Mouse (Mus musculus): ENCODE data around the gene Gm3604.
"Not testable (repeated sequence)": the region's sequence is repeated elsewhere in the genome, so short reads cannot be mapped to it uniquely, and the experiment has no call there.

The Gm3604 gene

DNA sequence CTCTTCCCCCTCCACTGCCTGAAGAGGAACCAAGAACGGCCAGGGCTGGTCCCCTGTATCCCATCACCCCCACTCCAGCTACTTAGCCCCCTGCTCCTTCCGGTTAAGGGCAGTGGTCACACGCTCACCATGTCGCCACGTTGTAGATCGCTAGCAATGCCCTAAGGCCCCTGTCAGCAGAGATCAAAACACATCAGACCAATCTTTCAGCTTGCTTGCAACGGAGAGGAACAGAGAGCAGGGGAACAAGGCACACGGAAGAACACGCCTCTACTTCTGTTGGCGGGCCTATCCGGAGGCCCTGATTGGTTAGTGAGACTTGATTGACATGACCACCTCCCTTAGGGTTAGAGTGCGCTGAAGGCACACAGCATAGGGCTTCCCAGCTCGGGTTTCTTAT, at the start of gene Gm3604:
Gene Gm3604, minus strand, starts transcription at position 226 of the 400 bp plus-strand sequence.
- peak; percentile 16 to 43 for DNase-seq

DNA sequence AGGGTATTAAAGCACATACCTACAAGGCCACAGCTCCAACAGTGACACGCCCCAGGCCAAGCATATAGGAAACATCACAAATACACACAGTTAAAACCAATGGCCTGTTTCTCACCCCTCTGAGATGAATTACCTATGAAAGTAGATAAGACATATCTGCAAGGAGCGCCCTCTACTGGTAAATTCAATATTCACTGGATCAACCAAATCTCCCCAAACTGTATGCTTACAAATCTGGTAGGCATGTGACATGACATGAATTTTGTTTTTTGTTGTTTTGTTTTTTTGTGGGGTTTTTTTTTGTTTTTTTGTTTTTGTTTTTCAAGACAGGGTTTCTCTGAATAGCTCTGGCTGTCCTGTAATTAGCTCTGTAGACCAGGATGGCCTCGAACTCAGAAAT, 16.2 kb upstream of the Gm3604 start:
- not testable (repeated sequence) for DNase-seq

DNA sequence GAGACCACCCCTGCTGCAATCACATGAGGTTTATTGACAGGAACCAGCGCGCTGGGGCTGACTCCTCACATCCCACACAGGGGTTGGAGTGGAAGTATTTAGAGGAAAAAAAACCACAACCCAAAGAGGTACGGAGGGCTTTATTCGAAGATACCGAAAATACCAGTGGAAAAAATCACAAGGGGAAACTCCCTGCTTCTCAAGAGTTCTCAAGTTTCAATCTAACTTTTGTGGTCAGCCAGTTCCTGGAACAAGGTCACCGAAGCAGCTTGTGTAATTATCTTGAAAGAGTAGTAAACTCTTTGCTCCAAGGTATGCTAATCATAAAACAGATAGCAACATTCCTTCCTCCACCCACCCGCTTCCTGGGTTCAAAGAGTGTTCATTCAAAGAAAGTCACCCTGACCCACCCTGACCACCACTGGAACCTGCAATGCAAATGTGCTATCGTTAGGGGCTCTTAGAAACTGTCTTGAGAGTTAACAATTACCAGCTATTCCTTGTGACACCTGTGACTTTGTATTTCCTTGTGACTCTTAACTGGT, 7.2 kb upstream of the Gm3604 start:
- not testable (repeated sequence) for DNase-seq

- no peak for DNase-seq
Observed at GRCm38 (mm10) chr13:62331786-62332185, 51.2 kb downstream of the Gm3604 start.

DNA sequence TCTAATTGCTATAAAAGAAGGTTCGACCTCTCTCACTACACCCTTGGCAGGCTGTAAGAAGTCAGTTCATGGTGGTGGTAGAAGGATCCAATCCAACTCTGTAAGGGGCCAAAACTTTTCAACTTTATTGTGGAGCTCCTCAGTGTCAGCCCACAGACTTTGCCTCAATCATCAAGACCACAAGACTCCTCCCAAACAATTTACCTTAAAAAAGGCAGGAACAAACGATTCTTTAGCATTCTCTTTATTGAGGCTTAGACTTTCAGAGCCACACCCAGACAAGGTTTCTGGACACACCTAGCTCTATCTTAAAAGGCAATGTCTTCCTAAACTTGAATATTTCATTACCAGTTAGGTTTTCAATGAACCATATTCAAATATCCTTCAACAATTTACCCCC, 51.6 kb downstream of the Gm3604 start:
- no peak for DNase-seq

Data from thymus, adult 18-20 months (tissue).